Mouse (Mus musculus) adipose tissue, adult 10 weeks (tissue): Measurements from ENCODE around the gene Grin2a. TPM values are rescaled to one million over a fixed set of nuclear protein-coding genes. Genes with fewer than 3 reads are reported as not detected.

Source experiments
- polyA plus RNA-seq: library from polyadenylated mRNA; stranded (reverse); fragments of 350-450 nt; fragmentation: Illumina TruSeq; extraction: RNeasy Lipid Tissue Mini Kit (QIAGEN cat#74804); gene quantifications from one replicate; pipeline ENCODE4 v1.2.3, GENCODE M21; 2014; ENCODE audit warnings: low read depth, low replicate concordance

The Grin2a gene
- 0.04 TPM for polyA plus RNA-seq

DNA sequence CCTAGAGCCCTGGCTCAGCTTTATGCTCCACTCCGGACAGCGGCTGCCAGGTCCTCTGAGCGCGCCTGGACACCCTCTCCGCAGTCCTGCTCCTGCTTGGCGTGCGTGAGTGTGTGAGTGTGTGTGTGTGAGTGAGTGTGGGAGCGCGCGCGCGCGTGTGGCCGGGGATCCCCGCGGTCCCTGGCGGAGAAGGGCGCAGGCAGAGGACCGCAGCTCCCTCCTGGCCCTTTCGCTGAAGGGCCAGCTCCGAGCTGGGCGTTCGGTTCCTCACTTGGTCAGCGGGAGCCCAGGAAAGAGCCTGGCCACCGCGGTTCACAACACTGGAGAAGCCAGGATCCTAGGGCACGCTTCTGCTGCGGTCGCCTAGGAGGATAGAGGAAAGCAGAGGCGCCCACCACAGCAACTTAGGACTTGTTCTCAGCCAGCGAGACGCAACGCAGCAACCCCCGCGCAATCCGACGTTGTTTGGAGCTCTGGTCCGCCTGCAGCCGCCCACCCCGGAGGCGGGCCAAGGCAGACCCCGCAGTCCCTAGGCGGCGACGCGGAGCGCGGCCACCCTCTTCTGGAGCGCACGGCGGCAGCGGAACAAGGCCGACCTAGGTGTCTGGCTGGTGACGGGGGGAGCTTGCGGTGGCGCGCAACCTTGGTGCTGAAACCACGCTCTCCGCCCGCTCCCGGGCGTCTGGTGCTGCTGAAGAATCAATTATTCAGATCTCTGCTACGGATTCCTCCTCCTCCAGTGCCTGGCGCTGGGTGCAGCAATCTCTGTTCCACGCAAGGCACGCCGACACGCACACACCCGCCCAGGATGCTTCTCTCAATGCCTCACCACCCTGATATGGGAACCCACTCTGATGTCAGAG is at the start of gene Grin2a:
TSS of gene Grin2a (minus strand) at position 610 of the 863 bp plus-strand sequence.

Other genes with a start within 250 kb of the Grin2a start
- gene Rpl39l, start 174.7 kb upstream of the Grin2a start, polyA plus RNA-seq: 9.1 TPM
- gene Atf7ip2, start 197.2 kb upstream of the Grin2a start, polyA plus RNA-seq: 2.1 TPM